In the genomic region with DNA sequence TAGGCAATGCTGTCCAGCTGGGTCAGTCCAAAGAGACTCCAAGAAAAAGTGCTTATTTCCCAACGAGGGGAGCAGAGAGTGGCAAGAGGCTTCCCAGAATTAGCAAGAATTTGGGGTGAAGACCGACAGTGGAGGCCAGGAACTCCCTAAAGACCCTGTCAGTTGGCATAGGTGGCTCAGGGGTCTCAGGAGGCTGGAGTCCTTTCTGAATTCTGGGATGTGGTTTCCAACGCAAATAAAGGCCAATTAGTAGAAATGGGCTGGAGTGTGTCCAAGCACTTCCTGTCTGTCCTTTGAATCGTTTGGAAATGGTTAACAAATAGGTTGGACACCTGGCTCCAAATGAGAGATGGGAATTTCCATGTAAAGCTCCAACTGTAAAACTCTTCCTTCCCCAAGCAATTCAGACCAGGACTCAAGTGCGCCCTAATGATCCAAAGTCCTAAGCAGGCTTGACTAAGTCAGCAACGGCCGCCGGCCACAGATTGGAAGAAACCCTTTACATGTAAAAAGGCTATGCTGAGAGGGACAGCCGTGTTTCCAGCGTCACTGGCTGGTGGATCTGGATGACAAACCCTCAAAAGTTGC, we compare ENCODE assay signal across 10 mouse cellular contexts. TPM values are rescaled to one million over a fixed set of nuclear protein-coding genes. Genes with fewer than 3 reads are reported as not detected.
DNase-seq lines count a peak whose midpoint lies in the region; ATAC-seq lines count a peak whose summit lies in the region.
"Had no signal": no experiment of that assay in that cellular context is flagged by ENCODE, and none has a peak within 500 bp of the region (broad histone marks: within the 10 kb centered on the region; RNA-seq: fewer than 3 reads in every experiment).

No protein-coding gene starts in this region.

- peaks cover 18% of the 10 kb centered on the region for H3K4me1 ChIP-seq in limb, embryonic 15.5 days
- peaks cover 32% of the 10 kb centered on the region for H3K4me1 ChIP-seq in limb, embryonic 10.5 days
- peaks cover 42% of the 10 kb centered on the region for H3K4me1 ChIP-seq in intestine, embryonic 16.5 days (ENCODE audit: control insufficient read depth, insufficient read depth, low read length)
- H3K4me1 ChIP-seq in liver, embryonic 15.5 days (replicated peaks), result peaks cover 83% of the 10 kb centered on the region

- no peaks in the 10 kb centered on the region for H3K9me3 ChIP-seq in limb, embryonic 15.5 days
- no peaks in the 10 kb centered on the region for H3K9me3 ChIP-seq in limb, embryonic 10.5 days (replicated peaks)
- H3K9me3 ChIP-seq in intestine, embryonic 16.5 days (ENCODE audit: control insufficient read depth, low read length), result no peaks in the 10 kb centered on the region
- no peaks in the 10 kb centered on the region for H3K9me3 ChIP-seq in liver, embryonic 15.5 days (replicated peaks)
- H3K9me3 ChIP-seq: G1E had no signal

- no peak overlapping the region for H3K4me2 ChIP-seq in limb, embryonic 15.5 days
- H3K4me2 ChIP-seq in intestine, embryonic 16.5 days (ENCODE audit: low read depth, low read length), result peak overlapping the region; percentile 26
- H3K4me2 ChIP-seq in liver, embryonic 15.5 days, result no peak overlapping the region

- H3K9ac ChIP-seq in limb, embryonic 15.5 days, result no peak overlapping the region
- H3K9ac ChIP-seq in intestine, embryonic 16.5 days (ENCODE audit: low read depth, low read length), result peak overlapping the region; percentile 44
- H3K9ac ChIP-seq in liver, embryonic 15.5 days, result no peak overlapping the region

- H3K27me3 ChIP-seq in limb, embryonic 15.5 days, result no peaks in the 10 kb centered on the region
- H3K27me3 ChIP-seq in limb, embryonic 10.5 days (ENCODE audit: low read depth, poor library complexity, severe bottlenecking), result no peaks in the 10 kb centered on the region
- no peaks in the 10 kb centered on the region for H3K27me3 ChIP-seq in intestine, embryonic 16.5 days (replicated peaks; ENCODE audit: control insufficient read depth, insufficient read depth, low read length)
- no peaks in the 10 kb centered on the region for H3K27me3 ChIP-seq in liver, embryonic 15.5 days

- H3K36me3 ChIP-seq in limb, embryonic 15.5 days, result no peaks in the 10 kb centered on the region
- peaks cover 7% of the 10 kb centered on the region; the same call in 1 of the 2 replicates for H3K36me3 ChIP-seq in limb, embryonic 10.5 days
- H3K36me3 ChIP-seq in intestine, embryonic 16.5 days (ENCODE audit: control insufficient read depth, insufficient read depth, low read length), result no peaks in the 10 kb centered on the region
- peaks cover 6% of the 10 kb centered on the region; the same call in 1 of the 2 replicates for H3K36me3 ChIP-seq in liver, embryonic 15.5 days (replicated peaks)

- DNase-seq in limb, embryonic 10.5 days (ENCODE audit: low spot score), result no peak
- peak; percentile 80 for DNase-seq in Muller cell, postnatal 12 days (ENCODE audit: inconsistent ontology term)
- no peak for DNase-seq in right cerebral cortex, postnatal 36 days (ENCODE audit: low spot score in 2 of 2)
- DNase-seq in urinary bladder, postnatal 36 days (ENCODE audit: low spot score in 2 of 2), result no peak
- DNase-seq in layer of hippocampus, postnatal 10 days (ENCODE audit: low spot score in 2 of 2), result no peak

- H3K4me3 ChIP-seq in limb, embryonic 15.5 days, result no peak overlapping the region
- no peak overlapping the region for H3K4me3 ChIP-seq in limb, embryonic 10.5 days
- H3K4me3 ChIP-seq in intestine, embryonic 16.5 days (ENCODE audit: low read length), result 0 out of 2 replicates have a peak overlapping the region, but pooled peaks have one; percentile 1
- H3K4me3 ChIP-seq in liver, embryonic 15.5 days (replicated peaks), result no peak overlapping the region

- WGBS in limb, embryonic 15.5 days, result 67% methylated on average over 10 of the region's 10 CpGs
- 84% methylated on average over 10 of the region's 10 CpGs for WGBS in limb, embryonic 10.5 days
- 58% methylated on average over 10 of the region's 10 CpGs for WGBS in intestine, embryonic 16.5 days
- 72% methylated on average over 10 of the region's 10 CpGs for WGBS in liver, embryonic 15.5 days (ENCODE audit: insufficient replicate concordance)

- H3K27ac ChIP-seq in limb, embryonic 15.5 days, result peak overlapping the region; percentile 27; the same call in 1 of the 2 replicates
- no peak overlapping the region for H3K27ac ChIP-seq in limb, embryonic 10.5 days
- peak overlapping the region; percentile 97 for H3K27ac ChIP-seq in intestine, embryonic 16.5 days (ENCODE audit: low read length)
- peak overlapping the region; percentile 87 for H3K27ac ChIP-seq in liver, embryonic 15.5 days (replicated peaks)

- ATAC-seq in limb, embryonic 15.5 days (ENCODE audit: insufficient number of reproducible peaks, low FRiP score, low TSS enrichment, low read depth), result no peak
- peak; percentile 25 for ATAC-seq in intestine, embryonic 16.5 days
- no peak for ATAC-seq in liver, embryonic 15.5 days (ENCODE audit: insufficient read depth)
- ATAC-seq: midbrain, embryonic 16.5 days had no signal

RNA-seq across cellular contexts. Expression of gene Tubd1, which starts 35.0 kb away (rescaled TPM):
- 11.1 and 11.3 TPM in 2 replicates for polyA plus RNA-seq in limb, embryonic 15.5 days (2015; fragmentation: Nextera tagmentation; extraction: Ambion mirVana)
- polyA plus RNA-seq in limb, embryonic 10.5 days (2016; fragmentation: Nextera tagmentation; extraction: Ambion mirVana), result 9.8 and 10.8 TPM in 2 replicates
- 9.3 and 11.4 TPM in 2 replicates for polyA plus RNA-seq in intestine, embryonic 16.5 days (2015; fragmentation: Nextera tagmentation; extraction: Ambion mirVana)
- 9.8 and 9.9 TPM in 2 replicates for polyA plus RNA-seq in liver, embryonic 15.5 days (2015; fragmentation: Nextera tagmentation; extraction: Ambion mirVana)
- total RNA-seq in layer of hippocampus, postnatal 10 days (2021), result 1 to 10 TPM; 6.4 to 7.2 TPM

RNA-seq across cellular contexts. Expression of gene Rps6kb1, which starts 35.2 kb away (rescaled TPM):
- 73.2 and 74.5 TPM in 2 replicates for polyA plus RNA-seq in limb, embryonic 15.5 days (2015; fragmentation: Nextera tagmentation; extraction: Ambion mirVana)
- 47.3 and 64.3 TPM in 2 replicates for polyA plus RNA-seq in limb, embryonic 10.5 days (2016; fragmentation: Nextera tagmentation; extraction: Ambion mirVana)
- polyA plus RNA-seq in intestine, embryonic 16.5 days (2015; fragmentation: Nextera tagmentation; extraction: Ambion mirVana), result 45.2 and 56.8 TPM in 2 replicates
- polyA plus RNA-seq in liver, embryonic 15.5 days (2015; fragmentation: Nextera tagmentation; extraction: Ambion mirVana), result 18.9 and 23.5 TPM in 2 replicates
- 10 to 100 TPM; 49.8 to 52.9 TPM for total RNA-seq in layer of hippocampus, postnatal 10 days (2021)
